Mouse (Mus musculus) liver, adult 2 months (tissue): ENCODE data around the gene Ddc.

Source experiments
- CTCF ChIP-seq: fragments of 200-500 bp; IDR thresholded peaks from 2 replicates; pipeline ENCODE4 v1.5.1; 2011; ENCODE audit warnings: low read depth, low read length, control low read depth
- POLR2A ChIP-seq: fragments of 200-500 bp; IDR thresholded peaks from 2 replicates; pipeline ENCODE4 v1.6.1; 2011; ENCODE audit warnings: low read length, control low read depth; ENCODE audit not compliant: insufficient read depth; ENCODE audit errors: extremely low read depth

- TF ChIP-seq POLR2A = no peak
- TF ChIP-seq CTCF = no peak
Observed at GRCm38 (mm10) chr11:11938591-11938990, 40.6 kb upstream of the Ddc start.
